20 mouse cellular contexts compared by ENCODE assay signal in the genomic region with DNA sequence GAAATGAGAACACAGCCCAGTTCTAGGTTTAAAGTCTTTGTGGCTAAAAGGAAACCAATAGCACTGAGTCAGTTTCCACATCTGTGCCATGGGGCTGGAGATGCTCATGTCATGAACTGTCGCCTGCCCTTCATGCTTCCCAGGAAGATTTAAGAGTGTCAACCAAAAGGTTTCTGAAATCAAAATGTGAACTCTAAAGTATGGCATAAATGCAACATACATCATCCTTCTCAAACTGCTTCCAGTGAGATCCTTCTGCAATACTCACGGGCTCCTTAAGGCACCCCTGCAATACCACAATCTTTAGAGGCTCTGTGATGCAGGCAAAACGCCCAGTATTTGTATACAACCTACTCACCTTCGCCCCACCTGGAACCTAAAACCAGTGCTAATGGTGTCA.
"Had no signal": no experiment of that assay in that cellular context is flagged by ENCODE, and none has a peak within 500 bp of the region (broad histone marks: within the 10 kb centered on the region; RNA-seq: fewer than 3 reads in every experiment).

No protein-coding gene starts in this region.

- H3K27me3 ChIP-seq: heart, embryonic 13.5 days; heart, embryonic 15.5 days; hindbrain, embryonic 13.5 days; hindbrain, embryonic 15.5 days; kidney, embryonic 15.5 days; limb, embryonic 13.5 days; limb, embryonic 15.5 days; liver, embryonic 12.5 days had no signal

- H3K4me1 ChIP-seq: heart, embryonic 13.5 days; hindbrain, embryonic 13.5 days; hindbrain, embryonic 15.5 days; liver, embryonic 12.5 days had no signal

- H3K4me3 ChIP-seq: heart, adult 2 months; heart, embryonic 13.5 days; heart, embryonic 15.5 days; hindbrain, embryonic 13.5 days; hindbrain, embryonic 15.5 days; kidney, embryonic 15.5 days; limb, embryonic 13.5 days; limb, embryonic 15.5 days; liver, embryonic 12.5 days had no signal

- DNase-seq: kidney, adult 11 months; kidney, adult 2 months; kidney, adult 9 months; kidney, postnatal 14 days; kidney, postnatal 36 days; layer of hippocampus, adult 9-11 months; layer of hippocampus, postnatal 36 days had no signal

- ATAC-seq: hindbrain, postnatal 0 days; intestine, embryonic 16.5 days; liver, embryonic 12.5 days had no signal

- H3K36me3 ChIP-seq: heart, embryonic 13.5 days; heart, embryonic 15.5 days; hindbrain, embryonic 13.5 days; hindbrain, embryonic 15.5 days; kidney, embryonic 15.5 days; limb, embryonic 13.5 days; limb, embryonic 15.5 days; liver, embryonic 12.5 days had no signal

- H3K27ac ChIP-seq: heart, adult 2 months; heart, embryonic 13.5 days; heart, embryonic 15.5 days; hindbrain, embryonic 13.5 days; hindbrain, embryonic 15.5 days; hindbrain, postnatal 0 days; kidney, embryonic 15.5 days; kidney, postnatal 0 days; limb, embryonic 13.5 days; limb, embryonic 15.5 days; liver, embryonic 12.5 days; liver, embryonic 14.5 days had no signal

- H3K4me2 ChIP-seq: heart, embryonic 13.5 days; heart, embryonic 15.5 days; hindbrain, embryonic 13.5 days; hindbrain, embryonic 15.5 days; kidney, embryonic 15.5 days; limb, embryonic 13.5 days; limb, embryonic 15.5 days; liver, embryonic 12.5 days had no signal

- H3K9ac ChIP-seq: heart, embryonic 13.5 days; heart, embryonic 15.5 days; hindbrain, embryonic 13.5 days; hindbrain, embryonic 15.5 days; kidney, embryonic 15.5 days; limb, embryonic 13.5 days; limb, embryonic 15.5 days; liver, embryonic 12.5 days; liver, embryonic 14.5 days had no signal

- H3K9me3 ChIP-seq: heart, embryonic 15.5 days; hindbrain, embryonic 13.5 days; hindbrain, embryonic 15.5 days; kidney, embryonic 15.5 days; limb, embryonic 13.5 days; limb, embryonic 15.5 days; liver, embryonic 12.5 days had no signal
